Mouse (Mus musculus): Measurements from ENCODE around the gene Crk.

- TF ChIP-seq CTCF (IDR thresholded peaks at IDR 0.05; ENCODE audit: borderline replicate concordance, control insufficient read depth, extremely low read depth, insufficient read depth, low read length, poor library complexity), result 0 out of 2 replicates have a peak, but pooled peaks have one; percentile 48
- peak; percentile 89 for TF ChIP-seq POLR2A (IDR thresholded peaks at IDR 0.05; ENCODE audit: control insufficient read depth, extremely low read depth, insufficient read depth, low read length, poor library complexity)
These were observed 53.6 kb downstream of the Crk start, which contains the start of gene Ywhae for GRCm38 (mm10) chr11:75732434-75733226.

Data from thymus, adult 2 months (tissue).